Mouse (Mus musculus) brown adipose tissue, adult 24 weeks (tissue): ENCODE results near the gene Fxyd2. TPM values are rescaled to one million over a fixed set of nuclear protein-coding genes. Genes with fewer than 3 reads are reported as not detected.

Source experiments
- H3K27ac ChIP-seq: fragments of 200-500 bp; replicated peaks from 2 replicates; pipeline ENCODE4 v1.5.1; 2012; ENCODE audit warnings: low read depth, mild to moderate bottlenecking, low read length
- H3K4me1 ChIP-seq: fragments of 200-500 bp; 2 replicates; pipeline ENCODE4 v1.6.1; 2012; ENCODE audit warnings: low read length, mixed read lengths; ENCODE audit not compliant: control insufficient read depth, insufficient read depth, insufficient read length
- H3K4me3 ChIP-seq: fragments of 200-500 bp; 2 replicates; pipeline ENCODE4 v1.5.1; 2012; ENCODE audit warnings: low read depth, mild to moderate bottlenecking, low read length, moderate library complexity; ENCODE audit not compliant: insufficient read depth
- polyA plus RNA-seq: library from polyadenylated mRNA; stranded (reverse); fragments of >200 nt; gene quantifications from 2 replicates; pipeline ENCODE4 v1.2.4, GENCODE M21; 2012; ENCODE audit not compliant: missing spikeins, insufficient read depth, insufficient read length

Gene Fxyd2
- polyA plus RNA-seq, 1 experiment, result 15.3 TPM

GRCm38 (mm10) chr9:45429951-45430697, 30.7 kb downstream of the Fxyd2 start:
- H3K4me3 ChIP-seq, result no peak overlapping the region
- H3K27ac ChIP-seq, result no peak overlapping the region
- H3K4me1 ChIP-seq, result no peaks in the 10 kb centered on the region

- Histone ChIP-seq H3K4me1 (no peaks in the 10 kb centered on the region), H3K27ac (no peak overlapping the region), H3K4me3 (no peak overlapping the region)
These were observed 31.2 kb downstream of the Fxyd2 start for GRCm38 (mm10) chr9:45430698-45430959.

- no peaks in the 10 kb centered on the region for H3K4me1 ChIP-seq
- H3K4me3 ChIP-seq, result no peak overlapping the region
- H3K27ac ChIP-seq, result no peak overlapping the region
These were observed 31.7 kb downstream of the Fxyd2 start for GRCm38 (mm10) chr9:45431150-45431549.

GRCm38 (mm10) chr9:45432639-45433038, 33.2 kb downstream of the Fxyd2 start:
- no peak overlapping the region for H3K27ac ChIP-seq
- H3K4me1 ChIP-seq, result no peaks in the 10 kb centered on the region
- no peak overlapping the region for H3K4me3 ChIP-seq

- no peaks in the 10 kb centered on the region for H3K4me1 ChIP-seq
- H3K27ac ChIP-seq, result no peak overlapping the region
- no peak overlapping the region for H3K4me3 ChIP-seq
These were observed 33.6 kb downstream of the Fxyd2 start for GRCm38 (mm10) chr9:45433119-45433518.

- Histone ChIP-seq H3K4me3 (no peak overlapping the region), H3K27ac (no peak overlapping the region), H3K4me1 (no peaks in the 10 kb centered on the region)
These were observed 34.7 kb downstream of the Fxyd2 start for GRCm38 (mm10) chr9:45434171-45434570.

- Histone ChIP-seq H3K4me3 (no peak overlapping the region), H3K4me1 (no peaks in the 10 kb centered on the region), H3K27ac (no peak overlapping the region)
These were observed 39.6 kb downstream of the Fxyd2 start for GRCm38 (mm10) chr9:45439025-45439424.

- no peaks in the 10 kb centered on the region for H3K4me1 ChIP-seq
- H3K4me3 ChIP-seq, result no peak overlapping the region
- no peak overlapping the region for H3K27ac ChIP-seq
These were observed 40.8 kb downstream of the Fxyd2 start for GRCm38 (mm10) chr9:45440083-45440784.

GRCm38 (mm10) chr9:45444251-45444798, 44.9 kb downstream of the Fxyd2 start:
- H3K4me1 ChIP-seq, result no peaks in the 10 kb centered on the region
- H3K27ac ChIP-seq, result no peak overlapping the region

GRCm38 (mm10) chr9:45449658-45450057, 50.2 kb downstream of the Fxyd2 start:
- H3K4me3 ChIP-seq, result no peak overlapping the region
- no peaks in the 10 kb centered on the region for H3K4me1 ChIP-seq
- H3K27ac ChIP-seq, result no peak overlapping the region

More at GRCm38 (mm10) chr9:45444251-45444798, 44.9 kb downstream of the Fxyd2 start:
- H3K4me3 ChIP-seq, result no peak overlapping the region

GRCm38 (mm10) chr9:45451346-45451745, 51.9 kb downstream of the Fxyd2 start:
- H3K4me1 ChIP-seq, result no peaks in the 10 kb centered on the region
- H3K27ac ChIP-seq, result no peak overlapping the region
- no peak overlapping the region for H3K4me3 ChIP-seq

GRCm38 (mm10) chr9:45454032-45454431, 54.6 kb downstream of the Fxyd2 start:
- Histone ChIP-seq H3K27ac (no peak overlapping the region), H3K4me1 (no peaks in the 10 kb centered on the region), H3K4me3 (no peak overlapping the region)

GRCm38 (mm10) chr9:45454889-45455610, 55.6 kb downstream of the Fxyd2 start:
- H3K4me1 ChIP-seq, result no peaks in the 10 kb centered on the region
- no peak overlapping the region for H3K4me3 ChIP-seq
- no peak overlapping the region for H3K27ac ChIP-seq

- no peak overlapping the region for H3K27ac ChIP-seq
- no peaks in the 10 kb centered on the region for H3K4me1 ChIP-seq
- no peak overlapping the region for H3K4me3 ChIP-seq
These were observed 57.7 kb downstream of the Fxyd2 start for GRCm38 (mm10) chr9:45457200-45457599.

- H3K4me3 ChIP-seq, result no peak overlapping the region
- no peaks in the 10 kb centered on the region for H3K4me1 ChIP-seq
- H3K27ac ChIP-seq, result no peak overlapping the region
These were observed 58.9 kb downstream of the Fxyd2 start for GRCm38 (mm10) chr9:45458363-45458762.
